17 mouse cellular contexts compared by ENCODE assay signal in genomic region chr2:146125129-146125528, GRCm38 (mm10).
DNase-seq lines count a peak whose midpoint lies in the region; ATAC-seq lines count a peak whose summit lies in the region.
"Had no signal": no experiment of that assay in that cellular context is flagged by ENCODE, and none has a peak within 500 bp of the region (broad histone marks: within the 10 kb centered on the region; RNA-seq: fewer than 3 reads in every experiment).

No protein-coding gene starts in this region.

- peak; percentile 50 for DNase-seq in heart, adult 11 months
- DNase-seq in heart, postnatal 4 days = no peak
- no peak for DNase-seq in left cerebral cortex, adult 8-10 months (ENCODE audit: low spot score in 2 of 2)
- no peak for DNase-seq in frontal cortex, postnatal 10 days (ENCODE audit: low spot score in 2 of 2)
- DNase-seq: adrenal gland, adult 2 months; adrenal gland, postnatal 10 days; adrenal gland, postnatal 25 days; cerebellum, adult 11 months; cerebellum, adult 18-20 months; cerebellum, adult 8-10 months; cerebellum, adult 9-11 months; cerebellum, postnatal 14 days; cerebellum, postnatal 36 days; embryo, embryonic 11 days had no signal

- peak; percentile 62 for ATAC-seq in megakaryocyte, adult 5-6 weeks (ENCODE audit: poor library complexity, severe bottlenecking)
- ATAC-seq: forebrain, embryonic 14.5 days; forebrain, embryonic 16.5 days had no signal
